Comparison of ENCODE assay signal across 8 mouse cellular contexts in the genomic region with DNA sequence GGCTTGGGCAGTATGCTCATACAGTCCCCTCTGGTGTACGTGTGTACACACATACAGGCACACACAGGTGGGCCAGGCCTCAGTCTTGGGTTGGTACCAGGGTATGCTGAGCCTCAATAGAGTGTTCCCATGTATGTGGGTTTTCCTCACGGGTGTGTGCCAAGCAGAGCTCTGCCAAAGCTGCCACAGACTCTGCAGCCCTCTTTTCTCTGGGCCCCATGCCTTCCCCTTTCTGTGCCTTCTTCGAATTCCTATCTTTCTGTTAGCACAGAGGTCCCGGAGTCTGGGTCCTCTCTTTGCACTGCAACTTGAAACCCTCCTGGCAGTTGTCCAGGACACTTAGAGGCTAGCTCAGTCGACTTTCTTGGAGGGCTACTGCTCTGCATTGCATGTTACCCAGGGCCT. TPM values are rescaled to one million over a fixed set of nuclear protein-coding genes. Genes with fewer than 3 reads are reported as not detected.
DNase-seq lines count a peak whose midpoint lies in the region; ATAC-seq and TF ChIP-seq lines count a peak whose summit lies in the region.

No protein-coding gene starts in this region.

- WGBS in midbrain, postnatal 0 days: 41% methylated on average over 5 of the region's 5 CpGs
- 62% methylated on average over 5 of the region's 5 CpGs for WGBS in thymus, adult 2 months

- no peak overlapping the region for H3K4me3 ChIP-seq in midbrain, postnatal 0 days (ENCODE audit: low read depth, low read length)
- H3K4me3 ChIP-seq in thymus, adult 2 months (ENCODE audit: control insufficient read depth, insufficient read depth, low read length): no peak overlapping the region

- peaks cover 5% of the 10 kb centered on the region; the same call in 1 of the 2 replicates for H3K4me1 ChIP-seq in midbrain, postnatal 0 days (ENCODE audit: insufficient read depth, low read length)
- no peaks in the 10 kb centered on the region for H3K4me1 ChIP-seq in thymus, adult 2 months (replicated peaks; ENCODE audit: control insufficient read depth, insufficient read depth, low read length)

- no peaks in the 10 kb centered on the region for H3K36me3 ChIP-seq in midbrain, postnatal 0 days (ENCODE audit: insufficient read depth, low read length)
- no peaks in the 10 kb centered on the region for H3K36me3 ChIP-seq in thymus, adult 2 months (ENCODE audit: control insufficient read depth, insufficient read depth, low read length)

- no peak overlapping the region for H3K4me2 ChIP-seq in midbrain, postnatal 0 days (ENCODE audit: low read depth, low read length, poor library complexity, severe bottlenecking)

- no peak for TF ChIP-seq POLR2A in thymus, adult 2 months (IDR thresholded peaks at IDR 0.05; ENCODE audit: control insufficient read depth, extremely low read depth, insufficient read depth, low read length, poor library complexity)

- H3K9me3 ChIP-seq in midbrain, postnatal 0 days (ENCODE audit: low read length): no peaks in the 10 kb centered on the region

- intact Hi-C loops in heart, postnatal 10 days (cut with DNase I): no loop called here
- intact Hi-C loops in left cerebral cortex, postnatal 14 days (cut with DNase I): no loop called here

- peak; percentile 35; the same call in 1 of the 2 replicates for ATAC-seq in midbrain, postnatal 0 days (ENCODE audit: low FRiP score)

- H3K27me3 ChIP-seq in midbrain, postnatal 0 days (ENCODE audit: insufficient read depth, low read length): no peaks in the 10 kb centered on the region
- H3K27me3 ChIP-seq in thymus, adult 2 months (ENCODE audit: control insufficient read depth, insufficient read depth, low read length): no peaks in the 10 kb centered on the region

- DNase-seq in cerebellum, postnatal 10 days: peak; percentile 51
- DNase-seq in cerebellum, adult 8-10 months: no peak
- DNase-seq in embryo, embryonic 11.5 days (ENCODE audit: low read depth, low spot score): peak; percentile 53
- peak; percentile 79 to 80 for DNase-seq in heart, postnatal 10 days
- peak; percentile 82 to 88 for DNase-seq in kidney, postnatal 4 days
- DNase-seq in midbrain, postnatal 0 days (ENCODE audit: low spot score): peak; percentile 80
- DNase-seq in left cerebral cortex, postnatal 14 days (ENCODE audit: low spot score in 2 of 2): no peak
- no peak for DNase-seq in thymus, adult 2 months

- H3K9ac ChIP-seq in midbrain, postnatal 0 days (replicated peaks; ENCODE audit: low read length, poor library complexity, severe bottlenecking): no peak overlapping the region

- TF ChIP-seq CTCF in midbrain, postnatal 0 days (IDR thresholded peaks at IDR 0.05): no peak
- no peak for TF ChIP-seq CTCF in thymus, adult 2 months (IDR thresholded peaks at IDR 0.05; ENCODE audit: borderline replicate concordance, control insufficient read depth, extremely low read depth, insufficient read depth, low read length, poor library complexity)

- H3K27ac ChIP-seq in midbrain, postnatal 0 days (ENCODE audit: low read depth, low read length): no peak overlapping the region
- no peak overlapping the region for H3K27ac ChIP-seq in thymus, adult 2 months (ENCODE audit: control insufficient read depth, insufficient read depth, low read length)

RNA-seq across cellular contexts. Expression of gene Zfp618, which starts 33.1 kb away (rescaled TPM):
- total RNA-seq in heart, postnatal 10 days (2021): 1 to 10 TPM; 4.5 to 5.8 TPM
- 32.4 and 36.6 TPM in 2 replicates for total RNA-seq in midbrain, postnatal 0 days (2014; rRNA removed)
- polyA plus RNA-seq in midbrain, postnatal 0 days (2015; fragmentation: Nextera tagmentation; extraction: Ambion mirVana): 18.2 and 20.1 TPM in 2 replicates
- 1 to 10 TPM; 6.2 to 6.3 TPM for total RNA-seq in left cerebral cortex, postnatal 14 days (2021)
- 1.1 and 1.9 TPM in 2 replicates for polyA plus RNA-seq in thymus, adult 2 months (2012; rRNA removed)

Comparison
In these comparisons a context has a peak if more than half of its experiments do, and no peak if none do; other contexts are left out.
1. DNase-seq: peak in cerebellum, postnatal 10 days (2 of 2), embryo, embryonic 11.5 days (single experiment), heart, postnatal 10 days (2 of 2), kidney, postnatal 4 days (2 of 2) and midbrain, postnatal 0 days (single experiment); none in cerebellum, adult 8-10 months (single experiment), left cerebral cortex, postnatal 14 days (0 of 2) and thymus, adult 2 months (single experiment).